25 mouse cellular contexts compared by ENCODE assay signal in the genomic region with DNA sequence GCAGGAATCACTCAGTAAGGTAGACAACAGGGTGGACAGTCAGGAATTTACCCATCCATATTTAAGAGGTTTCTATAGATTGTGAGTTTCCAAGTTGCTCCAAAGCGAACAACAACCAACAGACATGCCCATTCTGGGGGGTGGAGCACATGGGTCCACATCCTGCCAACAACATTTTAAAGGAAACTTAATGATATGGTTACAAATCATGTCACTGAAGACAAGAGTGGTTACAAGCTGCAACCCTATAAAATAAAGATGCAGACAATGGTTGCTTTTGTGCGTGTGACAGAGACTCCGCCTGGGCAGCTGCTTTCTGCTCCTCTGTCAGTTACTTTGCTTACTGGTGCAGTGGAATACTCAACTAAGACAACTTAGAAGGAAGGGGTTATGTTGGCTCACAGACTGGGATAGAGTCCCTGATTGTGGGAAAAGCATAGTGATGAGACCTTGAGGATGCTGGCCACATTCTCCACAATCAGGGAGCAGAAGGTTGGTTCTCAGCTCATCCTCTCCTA. TPM values are rescaled to one million over a fixed set of nuclear protein-coding genes. Genes with fewer than 3 reads are reported as not detected.
"Had no signal": no experiment of that assay in that cellular context is flagged by ENCODE, and none has a peak within 500 bp of the region (broad histone marks: within the 10 kb centered on the region; RNA-seq: fewer than 3 reads in every experiment).

No protein-coding gene starts in this region.

- H3K36me3 ChIP-seq: limb, embryonic 12.5 days; limb, embryonic 15.5 days had no signal

- H3K9me3 ChIP-seq: limb, embryonic 15.5 days had no signal

- DNase-seq: kidney, adult 2 months; kidney, postnatal 25 days; layer of hippocampus, postnatal 36 days; left cerebral cortex, postnatal 4 days; liver, postnatal 0 days; lung, embryonic 14.5 days; midbrain, embryonic 14.5 days; thymus, adult 18-20 months; thymus, postnatal 36 days had no signal

- H3K4me1 ChIP-seq: limb, embryonic 12.5 days; limb, embryonic 15.5 days had no signal

- ATAC-seq: intestine, postnatal 0 days; liver, postnatal 0 days; lung, postnatal 0 days had no signal

- H3K9ac ChIP-seq: limb, embryonic 12.5 days; limb, embryonic 15.5 days; liver, embryonic 14.5 days; liver, postnatal 0 days; lung, embryonic 14.5 days had no signal

- H3K27ac ChIP-seq: kidney, postnatal 0 days; left cerebral cortex, adult 2 months; limb, embryonic 12.5 days; limb, embryonic 15.5 days; liver, embryonic 14.5 days; macrophage had no signal

- H3K27me3 ChIP-seq: limb, embryonic 12.5 days; limb, embryonic 15.5 days had no signal

- H3K4me3 ChIP-seq: left cerebral cortex, adult 2 months; limb, embryonic 12.5 days; limb, embryonic 15.5 days had no signal

- H3K4me2 ChIP-seq: limb, embryonic 12.5 days; limb, embryonic 15.5 days; liver, embryonic 11.5 days; lung, embryonic 14.5 days; midbrain, embryonic 11.5 days had no signal

RNA-seq across cellular contexts. Expression of a gene that starts 52.3 kb away (rescaled TPM):
- total RNA-seq: layer of hippocampus, adult 8-10 months; layer of hippocampus, postnatal 10 days; layer of hippocampus, postnatal 36 days; left cerebral cortex, adult 2 months; left cerebral cortex, postnatal 14 days; left cerebral cortex, postnatal 4 days; megakaryocyte, adult 5-6 weeks had no signal
- polyA plus RNA-seq: liver, embryonic 11.5 days; liver, embryonic 14.5 days; liver, postnatal 0 days; lung, embryonic 14.5 days; lung, postnatal 0 days; macrophage; testis, adult 2 months; urinary bladder, adult 2 months had no signal
